28 mouse cellular contexts compared by ENCODE assay signal in genomic region chr7:81475221-81475620, GRCm38 (mm10). TPM values are rescaled to one million over a fixed set of nuclear protein-coding genes. Genes with fewer than 3 reads are reported as not detected.
A peak's percentile ranks its signal among the peaks of the same experiment; 100 is the strongest.
DNase-seq lines count a peak whose midpoint lies in the region; ATAC-seq lines count a peak whose summit lies in the region.
"Had no signal": no experiment of that assay in that cellular context is flagged by ENCODE, and none has a peak within 500 bp of the region (broad histone marks: within the 10 kb centered on the region; RNA-seq: fewer than 3 reads in every experiment).

No protein-coding gene starts in this region.

- DNase-seq in frontal cortex, postnatal 25 days (ENCODE audit: low spot score in 2 of 2), result no peak
- DNase-seq in layer of hippocampus, adult 9-11 months, result peak; percentile 27
- DNase-seq in layer of hippocampus, postnatal 36 days, result no peak
- DNase-seq in thymus, postnatal 4 days, result peak; percentile 25
- no peak for DNase-seq in thymus, adult 18-20 months
- DNase-seq in midbrain, embryonic 14.5 days, result no peak
- DNase-seq: adrenal gland, postnatal 25 days; cerebellum, adult 9-10 months; heart, postnatal 36 days; kidney, adult 18-20 months; lung, postnatal 4 days; thymus, postnatal 36 days had no signal

- H3K27me3 ChIP-seq in midbrain, embryonic 14.5 days (ENCODE audit: control insufficient read depth, insufficient read depth, low read length), result 0 out of 2 replicates have a peak, but pooled peaks cover 4% of the 10 kb centered on the region

- no peaks in the 10 kb centered on the region for H3K9me3 ChIP-seq in midbrain, embryonic 14.5 days (ENCODE audit: control insufficient read depth, low read length)
- H3K9me3 ChIP-seq: heart, embryonic 15.5 days; midbrain, embryonic 15.5 days; neural tube, embryonic 12.5 days had no signal

- H3K27ac ChIP-seq in midbrain, embryonic 14.5 days (replicated peaks; ENCODE audit: low read depth, low read length), result no peak overlapping the region
- H3K27ac ChIP-seq: heart, embryonic 15.5 days; hindbrain, embryonic 14.5 days; midbrain, embryonic 15.5 days; neural tube, embryonic 12.5 days had no signal

- H3K9ac ChIP-seq in midbrain, embryonic 14.5 days (replicated peaks; ENCODE audit: low read length), result no peak overlapping the region
- H3K9ac ChIP-seq: heart, embryonic 15.5 days; hindbrain, embryonic 14.5 days; midbrain, embryonic 15.5 days; neural tube, embryonic 12.5 days had no signal

- H3K4me3 ChIP-seq in midbrain, embryonic 14.5 days (replicated peaks; ENCODE audit: low read depth, low read length), result no peak overlapping the region
- H3K4me3 ChIP-seq: heart, embryonic 15.5 days; midbrain, embryonic 15.5 days; neural tube, embryonic 12.5 days had no signal

- no peaks in the 10 kb centered on the region for H3K4me1 ChIP-seq in midbrain, embryonic 14.5 days (ENCODE audit: control insufficient read depth, insufficient read depth, low read length)
- H3K4me1 ChIP-seq: midbrain, embryonic 15.5 days had no signal

- WGBS in midbrain, embryonic 14.5 days, result 84% methylated on average over 3 of the region's 3 CpGs

- H3K4me2 ChIP-seq in midbrain, embryonic 14.5 days (ENCODE audit: low read length), result no peak overlapping the region
- H3K4me2 ChIP-seq: heart, embryonic 15.5 days; hindbrain, embryonic 14.5 days; midbrain, embryonic 15.5 days; neural tube, embryonic 12.5 days had no signal

- H3K36me3 ChIP-seq in midbrain, embryonic 14.5 days (ENCODE audit: control insufficient read depth, insufficient read depth, low read length), result peaks cover 78% of the 10 kb centered on the region
- H3K36me3 ChIP-seq: heart, embryonic 15.5 days had no signal

- peak; percentile 78 for ATAC-seq in frontal cortex, adult (ENCODE audit: low TSS enrichment)
- ATAC-seq in midbrain, embryonic 14.5 days (ENCODE audit: low FRiP score, low TSS enrichment), result no peak
- ATAC-seq: CD4-positive, CD25-positive, alpha-beta regulatory T cell, adult 4 months; forebrain, embryonic 16.5 days; inflammation-experienced regulatory T-cells, adult 6 months; midbrain, embryonic 15.5 days had no signal

RNA-seq across cellular contexts. Expression of gene Ap3b2, which starts 18.5 kb away (rescaled TPM):
- 100 to 1,000 TPM; 163 to 170 TPM for total RNA-seq in layer of hippocampus, postnatal 36 days (2021)
- 125 and 138 TPM in 2 replicates for polyA plus RNA-seq in midbrain, embryonic 14.5 days (2014; fragmentation: Nextera tagmentation; extraction: Ambion mirVana)
- total RNA-seq: liver, adult 2 months; megakaryocyte-erythroid progenitor cell, adult 5-6 weeks had no signal
- polyA plus RNA-seq: CD4-positive, CD25-positive, alpha-beta regulatory T cell, adult 4 months; inflammation-experienced regulatory T-cells, adult 6 months; liver, adult 2 months had no signal

RNA-seq across cellular contexts. Expression of gene Cpeb1, which starts 20.0 kb away (rescaled TPM):
- 100 to 1,000 TPM; 108 to 115 TPM for total RNA-seq in layer of hippocampus, postnatal 36 days (2021)
- 2.9 and 4.5 TPM in 2 replicates for polyA plus RNA-seq in midbrain, embryonic 14.5 days (2014; fragmentation: Nextera tagmentation; extraction: Ambion mirVana)
- total RNA-seq: megakaryocyte-erythroid progenitor cell, adult 5-6 weeks had no signal
- polyA plus RNA-seq: liver, embryonic 16.5 days had no signal

RNA-seq across cellular contexts. Expression of gene BC048679, which starts 22.9 kb away (rescaled TPM):
- total RNA-seq in layer of hippocampus, postnatal 36 days (2021), result not detected
- not detected in 2 replicates for polyA plus RNA-seq in midbrain, embryonic 14.5 days (2014; fragmentation: Nextera tagmentation; extraction: Ambion mirVana)
- total RNA-seq: adrenal gland, postnatal 25 days; heart, postnatal 36 days; layer of hippocampus, postnatal 10 days; liver, adult 2 months; megakaryocyte-erythroid progenitor cell, adult 5-6 weeks had no signal
- polyA plus RNA-seq: CD4-positive, CD25-positive, alpha-beta regulatory T cell, adult 4 months; forebrain, embryonic 16.5 days; heart, embryonic 15.5 days; hindbrain, embryonic 14.5 days; inflammation-experienced regulatory T-cells, adult 6 months; kidney, embryonic 16.5 days; limb, embryonic 11.5 days; liver, adult 2 months; liver, embryonic 16.5 days; lung, embryonic 16.5 days; midbrain, embryonic 15.5 days; neural tube, embryonic 12.5 days; stomach, embryonic 14.5 days had no signal

Comparison
In these comparisons a context has a peak if more than half of its experiments do, and no peak if none do; other contexts are left out.
1. DNase-seq: peak in layer of hippocampus, adult 9-11 months (single experiment) and thymus, postnatal 4 days (single experiment); none in frontal cortex, postnatal 25 days (0 of 2), layer of hippocampus, postnatal 36 days (0 of 2), thymus, adult 18-20 months (0 of 2) and midbrain, embryonic 14.5 days (single experiment).